Mouse (Mus musculus): ENCODE measurements around the gene Klf13. TPM values are rescaled to one million over a fixed set of nuclear protein-coding genes. Genes with fewer than 3 reads are reported as not detected.

The Klf13 gene
- polyA plus RNA-seq, 2 experiments = 9.9 to 28.0 TPM

GRCm38 (mm10) chr7:63965135-63965534 lies 26.4 kb upstream of the Klf13 start:
- Histone ChIP-seq H3K27ac (replicated peaks; ENCODE audit: low read depth, low read length) (peak overlapping the region; percentile 69), H3K4me3 (replicated peaks; ENCODE audit: low read length) (no peak overlapping the region), H3K27me3 (ENCODE audit: control insufficient read depth, insufficient read depth, low read length) (no peaks in the 10 kb centered on the region), H3K36me3 (ENCODE audit: control insufficient read depth, insufficient read depth, low read length) (no peaks in the 10 kb centered on the region), H3K4me2 (replicated peaks; ENCODE audit: low read depth, low read length, severe bottlenecking) (no peak overlapping the region), H3K9me3 (ENCODE audit: control insufficient read depth, low read length) (no peaks in the 10 kb centered on the region), H3K9ac (ENCODE audit: low read depth, low read length, severe bottlenecking) (no peak overlapping the region), H3K4me1 (ENCODE audit: control insufficient read depth, insufficient read depth, low read length) (peaks cover 3% of the 10 kb centered on the region; the same call in 1 of the 2 replicates)
- DNase-seq (ENCODE audit: low spot score) (peak; percentile 43), ATAC-seq (ENCODE audit: low FRiP score, low read depth) (peak; percentile 68)
- no peak for TF ChIP-seq POLR2A (IDR thresholded peaks at IDR 0.05; ENCODE audit: borderline replicate concordance, extremely low read depth, insufficient read depth, insufficient read length)
- WGBS = 74% methylated on average over 2 of the region's 2 CpGs

GRCm38 (mm10) chr7:63964121-63964520 lies 25.4 kb upstream of the Klf13 start:
- Histone ChIP-seq H3K27me3 (ENCODE audit: control insufficient read depth, insufficient read depth, low read length) (no peaks in the 10 kb centered on the region), H3K4me1 (ENCODE audit: control insufficient read depth, insufficient read depth, low read length) (peaks cover 3% of the 10 kb centered on the region; the same call in 1 of the 2 replicates), H3K4me3 (replicated peaks; ENCODE audit: low read length) (no peak overlapping the region), H3K27ac (replicated peaks; ENCODE audit: low read depth, low read length) (no peak overlapping the region), H3K9me3 (ENCODE audit: control insufficient read depth, low read length) (no peaks in the 10 kb centered on the region), H3K9ac (ENCODE audit: low read depth, low read length, severe bottlenecking) (no peak overlapping the region), H3K36me3 (ENCODE audit: control insufficient read depth, insufficient read depth, low read length) (no peaks in the 10 kb centered on the region), H3K4me2 (replicated peaks; ENCODE audit: low read depth, low read length, severe bottlenecking) (no peak overlapping the region)
- WGBS = 70% methylated on average over 6 of the region's 6 CpGs
- DNase-seq (ENCODE audit: low spot score) (no peak), ATAC-seq (ENCODE audit: low FRiP score, low read depth) (no peak)
- no peak for TF ChIP-seq POLR2A (IDR thresholded peaks at IDR 0.05; ENCODE audit: borderline replicate concordance, extremely low read depth, insufficient read depth, insufficient read length)

DNA sequence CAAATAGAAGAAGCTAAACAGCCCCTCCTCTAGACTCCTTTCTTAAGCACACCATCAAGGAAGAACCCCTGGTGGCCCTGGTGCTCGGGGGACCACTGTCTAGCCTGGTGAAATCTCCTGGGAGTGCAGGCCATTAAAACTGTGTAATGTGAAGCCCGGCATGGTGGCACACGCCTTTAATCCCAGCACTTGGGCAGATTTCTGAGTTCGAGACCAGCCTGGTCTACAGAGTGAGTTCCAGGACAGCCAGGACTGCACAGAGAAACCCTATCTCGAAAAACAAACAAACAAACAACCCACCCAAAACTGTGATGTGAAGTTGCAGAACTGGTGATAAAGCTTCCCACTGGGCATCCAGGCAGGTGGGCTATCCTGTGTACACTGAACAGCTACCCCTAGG lies 24.9 kb upstream of the Klf13 start:
- no peak for TF ChIP-seq POLR2A (IDR thresholded peaks at IDR 0.05; ENCODE audit: borderline replicate concordance, extremely low read depth, insufficient read depth, insufficient read length)
- H3K4me3 ChIP-seq (replicated peaks; ENCODE audit: low read length) = no peak overlapping the region
- no peak for DNase-seq (ENCODE audit: low spot score)
- no peaks in the 10 kb centered on the region for H3K9me3 ChIP-seq (ENCODE audit: control insufficient read depth, low read length)
- WGBS = 57% methylated on average over 5 of the region's 5 CpGs
- no peak for ATAC-seq (ENCODE audit: low FRiP score, low read depth)
- H3K4me2 ChIP-seq (replicated peaks; ENCODE audit: low read depth, low read length, severe bottlenecking) = no peak overlapping the region
- no peaks in the 10 kb centered on the region for H3K36me3 ChIP-seq (ENCODE audit: control insufficient read depth, insufficient read depth, low read length)
- H3K4me1 ChIP-seq (ENCODE audit: control insufficient read depth, insufficient read depth, low read length) = peaks cover 3% of the 10 kb centered on the region; the same call in 1 of the 2 replicates
- no peaks in the 10 kb centered on the region for H3K27me3 ChIP-seq (ENCODE audit: control insufficient read depth, insufficient read depth, low read length)
- no peak overlapping the region for H3K27ac ChIP-seq (replicated peaks; ENCODE audit: low read depth, low read length)
- H3K9ac ChIP-seq (ENCODE audit: low read depth, low read length, severe bottlenecking) = no peak overlapping the region

DNA sequence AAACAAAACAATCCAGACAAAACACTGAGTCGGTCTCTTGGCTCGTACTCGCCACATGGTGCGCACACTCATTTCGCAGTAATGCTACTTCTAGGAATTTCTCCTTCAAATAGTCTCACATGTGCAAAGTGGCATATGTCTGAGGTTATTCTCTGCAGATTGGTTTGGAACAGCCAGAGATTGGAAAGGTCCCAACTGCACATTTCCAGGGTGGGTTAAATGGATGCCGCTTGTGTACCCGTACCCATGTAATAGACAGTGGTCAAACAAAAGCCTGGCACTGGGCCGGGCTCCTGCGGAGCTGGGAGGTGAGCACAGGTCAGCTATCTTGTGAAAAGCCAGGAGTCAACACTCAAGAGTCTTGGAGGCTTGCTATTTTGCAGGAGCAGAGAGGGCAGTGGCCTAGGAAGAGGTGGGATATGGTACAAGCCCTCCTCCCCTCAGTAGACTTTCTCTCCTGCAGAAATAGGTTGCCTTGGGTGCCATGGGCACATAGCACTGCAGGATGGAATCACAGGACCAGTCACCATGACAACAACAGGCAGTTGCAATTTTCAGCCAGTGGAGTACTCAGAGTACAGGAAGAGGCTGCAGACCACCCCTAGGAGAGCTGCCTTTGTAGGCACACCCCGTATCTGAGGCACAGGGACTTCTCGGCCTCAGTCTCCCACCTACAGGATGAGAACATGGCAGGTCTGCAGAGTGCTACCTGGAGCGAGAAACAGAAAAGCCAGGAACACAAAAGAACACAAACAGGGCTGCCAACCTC lies 19.3 kb upstream of the Klf13 start:
- no peaks in the 10 kb centered on the region for H3K27me3 ChIP-seq (ENCODE audit: control insufficient read depth, insufficient read depth, low read length)
- ATAC-seq (ENCODE audit: low FRiP score, low read depth) = no peak
- no peak overlapping the region for H3K27ac ChIP-seq (replicated peaks; ENCODE audit: low read depth, low read length)
- H3K4me1 ChIP-seq (ENCODE audit: control insufficient read depth, insufficient read depth, low read length) = no peaks in the 10 kb centered on the region
- no peak for DNase-seq (ENCODE audit: low spot score)
- WGBS = 84% methylated on average over 12 of the region's 12 CpGs
- no peak overlapping the region for H3K4me3 ChIP-seq (replicated peaks; ENCODE audit: low read length)
- no peak overlapping the region for H3K4me2 ChIP-seq (replicated peaks; ENCODE audit: low read depth, low read length, severe bottlenecking)
- no peaks in the 10 kb centered on the region for H3K9me3 ChIP-seq (ENCODE audit: control insufficient read depth, low read length)
- TF ChIP-seq POLR2A (IDR thresholded peaks at IDR 0.05; ENCODE audit: borderline replicate concordance, extremely low read depth, insufficient read depth, insufficient read length) = no peak
- no peak overlapping the region for H3K9ac ChIP-seq (ENCODE audit: low read depth, low read length, severe bottlenecking)
- H3K36me3 ChIP-seq (ENCODE audit: control insufficient read depth, insufficient read depth, low read length) = no peaks in the 10 kb centered on the region

DNA sequence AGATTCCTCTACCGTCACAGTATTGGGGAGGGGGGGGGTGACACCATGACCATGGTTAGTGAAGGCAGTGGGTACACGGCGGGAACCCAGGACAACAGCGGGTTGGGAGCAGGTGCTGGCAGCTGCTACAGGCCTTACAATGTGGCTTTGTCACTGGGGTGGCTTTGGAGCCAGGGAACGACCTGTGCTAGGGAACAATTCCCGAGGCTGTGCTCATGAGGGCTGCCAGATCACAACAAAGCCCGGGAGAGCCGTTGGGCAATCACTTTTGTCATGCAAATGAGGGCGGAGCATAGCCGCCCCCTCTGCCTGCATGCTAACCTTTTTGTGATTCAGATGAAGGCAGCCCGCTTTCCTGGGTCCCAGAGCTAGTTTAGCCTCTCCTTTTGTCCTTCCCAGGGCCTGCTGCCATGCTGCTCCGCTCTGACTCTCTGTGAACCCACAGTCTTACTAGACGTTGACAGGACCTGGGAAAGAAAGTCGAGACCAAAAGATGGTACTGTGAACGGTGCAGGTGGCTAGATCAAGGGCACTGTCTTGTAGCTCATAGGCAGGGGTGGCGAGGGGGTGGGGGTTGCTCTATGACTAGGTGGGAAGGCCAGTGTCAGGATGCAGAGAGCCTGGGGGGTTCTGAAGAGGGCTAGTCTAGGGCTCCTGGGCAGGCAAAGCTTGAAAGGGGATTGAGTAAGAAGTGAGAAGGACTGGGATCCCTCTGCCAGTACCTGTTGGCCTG lies 18.4 kb upstream of the Klf13 start:
- H3K27me3 ChIP-seq (ENCODE audit: control insufficient read depth, insufficient read depth, low read length) = no peaks in the 10 kb centered on the region
- H3K4me3 ChIP-seq (replicated peaks; ENCODE audit: low read length) = no peak overlapping the region
- ATAC-seq (ENCODE audit: low FRiP score, low read depth) (peak; percentile 50; the same call in 1 of the 2 replicates), DNase-seq (ENCODE audit: low spot score) (no peak)
- WGBS = 19% methylated on average over 16 of the region's 16 CpGs
- no peak for TF ChIP-seq POLR2A (IDR thresholded peaks at IDR 0.05; ENCODE audit: borderline replicate concordance, extremely low read depth, insufficient read depth, insufficient read length)
- no peak overlapping the region for H3K9ac ChIP-seq (ENCODE audit: low read depth, low read length, severe bottlenecking)
- H3K9me3 ChIP-seq (ENCODE audit: control insufficient read depth, low read length) = no peaks in the 10 kb centered on the region
- no peaks in the 10 kb centered on the region for H3K36me3 ChIP-seq (ENCODE audit: control insufficient read depth, insufficient read depth, low read length)
- H3K27ac ChIP-seq (replicated peaks; ENCODE audit: low read depth, low read length) = no peak overlapping the region
- H3K4me1 ChIP-seq (ENCODE audit: control insufficient read depth, insufficient read depth, low read length) = no peaks in the 10 kb centered on the region
- H3K4me2 ChIP-seq (replicated peaks; ENCODE audit: low read depth, low read length, severe bottlenecking) = no peak overlapping the region

Data from limb, embryonic 14.5 days (tissue).